Mouse (Mus musculus) neural tube, embryonic 11.5 days (tissue): ENCODE data around the gene Mocs2. TPM values are rescaled to one million over a fixed set of nuclear protein-coding genes. Genes with fewer than 3 reads are reported as not detected.

Experiments
- ATAC-seq: fragments of 200-750 bp; cut with Nextera tagmentation; 2 replicates; pipeline ENCODE4 v1.8.0; 2017; ENCODE audit warnings: moderate number of reproducible peaks, mild to moderate bottlenecking, moderate TSS enrichment, moderate library complexity; ENCODE audit not compliant: insufficient read depth, low FRiP score, low TSS enrichment
- DNase-seq: peaks from one replicate; pipeline ENCODE4 v3.0.0-alpha.2; 2015; ENCODE audit warnings: low spot score
- H3K27ac ChIP-seq: fragments of 300-500 bp; sonication (generic); 2 replicates; pipeline ENCODE4 v1.5.1; 2014; ENCODE audit warnings: low read depth, mild to moderate bottlenecking, low read length
- H3K27me3 ChIP-seq: fragments of 300-500 bp; sonication (generic); 2 replicates; pipeline ENCODE4 v1.6.1; 2014; ENCODE audit warnings: mild to moderate bottlenecking, low read length, mixed read lengths; ENCODE audit not compliant: control insufficient read depth, insufficient read depth
- H3K36me3 ChIP-seq: fragments of 300-500 bp; sonication (generic); 2 replicates; pipeline ENCODE4 v1.6.1; 2014; ENCODE audit warnings: mild to moderate bottlenecking, low read length, moderate library complexity, mixed read lengths; ENCODE audit not compliant: control insufficient read depth, insufficient read depth
- H3K4me1 ChIP-seq: fragments of 300-500 bp; sonication (generic); 2 replicates; pipeline ENCODE4 v1.6.1; 2014; ENCODE audit warnings: low read length, mixed read lengths; ENCODE audit not compliant: control insufficient read depth, insufficient read depth
- H3K4me2 ChIP-seq: fragments of 300-500 bp; sonication (generic); 2 replicates; pipeline ENCODE4 v1.6.1; 2014; ENCODE audit warnings: low read depth, mild to moderate bottlenecking, moderate library complexity
- H3K4me3 ChIP-seq: fragments of 300-500 bp; sonication (generic); 2 replicates; pipeline ENCODE4 v1.5.1; 2014; ENCODE audit warnings: low read depth, low read length
- H3K9ac ChIP-seq: fragments of 300-500 bp; sonication (generic); 2 replicates; pipeline ENCODE4 v1.6.1; 2014; ENCODE audit warnings: mild to moderate bottlenecking, low read length
- H3K9me3 ChIP-seq: fragments of 300-500 bp; sonication (generic); 2 replicates; pipeline ENCODE4 v1.6.1; 2016; ENCODE audit warnings: low read length; ENCODE audit not compliant: control insufficient read depth
- WGBS: fragments of 180-500 bp; shearing (Covaris S2); extraction: QIAGEN DNeasy Blood & Tissue Kit; methylation state at CpG from one replicate; pipeline ENCODE4 v1.1.7; 2014; 5-methylcytosine and 5-hydroxymethylcytosine counted together
- polyA plus RNA-seq: library from polyadenylated mRNA; unstranded; fragments of >200 nt; fragmentation: Nextera tagmentation; extraction: Ambion mirVana; gene quantifications from 2 replicates; pipeline ENCODE4 v1.2.1, GENCODE M21; 2014

Gene Mocs2
- polyA plus RNA-seq, 1 experiment from 2014 or later = 85.6 TPM

- ATAC-seq = no peak
- Histone ChIP-seq H3K9ac (no peak overlapping the region), H3K4me2 (no peak overlapping the region), H3K27me3 (no peaks in the 10 kb centered on the region), H3K4me1 (no peaks in the 10 kb centered on the region), H3K36me3 (no peaks in the 10 kb centered on the region), H3K9me3 (no peaks in the 10 kb centered on the region), H3K4me3 (no peak overlapping the region), H3K27ac (no peak overlapping the region)
- no peak for DNase-seq
- WGBS = 67% methylated on average over 1 of the region's 1 CpGs
Measured at GRCm38 (mm10) chr13:114843318-114843717, 25.3 kb downstream of the Mocs2 start.

GRCm38 (mm10) chr13:114845804-114846203 lies 27.8 kb downstream of the Mocs2 start:
- no peak overlapping the region for H3K27ac ChIP-seq
- ATAC-seq (no peak), DNase-seq (no peak)
- 87% methylated on average over 6 of the region's 6 CpGs for WGBS
- H3K4me3 ChIP-seq = no peak overlapping the region
- H3K36me3 ChIP-seq = no peaks in the 10 kb centered on the region
- no peaks in the 10 kb centered on the region for H3K27me3 ChIP-seq
- no peak overlapping the region for H3K4me2 ChIP-seq
- no peaks in the 10 kb centered on the region for H3K9me3 ChIP-seq
- H3K4me1 ChIP-seq = no peaks in the 10 kb centered on the region
- no peak overlapping the region for H3K9ac ChIP-seq

- Histone ChIP-seq H3K4me2 (no peak overlapping the region), H3K9ac (no peak overlapping the region), H3K36me3 (no peaks in the 10 kb centered on the region), H3K9me3 (no peaks in the 10 kb centered on the region), H3K4me1 (no peaks in the 10 kb centered on the region), H3K27me3 (no peaks in the 10 kb centered on the region), H3K27ac (no peak overlapping the region), H3K4me3 (no peak overlapping the region)
- no peak for DNase-seq
- ATAC-seq = no peak
- 76% methylated on average over 3 of the region's 3 CpGs for whole genome bisulfite sequencing
Measured at GRCm38 (mm10) chr13:114848945-114849344, 30.9 kb downstream of the Mocs2 start.

GRCm38 (mm10) chr13:114852264-114853111 lies 34.5 kb downstream of the Mocs2 start:
- Histone ChIP-seq H3K4me2 (no peak overlapping the region), H3K27ac (no peak overlapping the region), H3K4me3 (no peak overlapping the region), H3K27me3 (no peaks in the 10 kb centered on the region), H3K4me1 (no peaks in the 10 kb centered on the region), H3K36me3 (no peaks in the 10 kb centered on the region), H3K9ac (no peak overlapping the region), H3K9me3 (no peaks in the 10 kb centered on the region)
- DNase-seq (no peak), ATAC-seq (no peak)
- WGBS = 54% methylated on average over 6 of the region's 6 CpGs

- Histone ChIP-seq H3K27me3 (no peaks in the 10 kb centered on the region), H3K4me3 (no peak overlapping the region), H3K4me1 (no peaks in the 10 kb centered on the region), H3K27ac (no peak overlapping the region), H3K4me2 (no peak overlapping the region), H3K9me3 (no peaks in the 10 kb centered on the region), H3K9ac (no peak overlapping the region), H3K36me3 (no peaks in the 10 kb centered on the region)
- ATAC-seq (no peak), DNase-seq (no peak)
- WGBS = 83% methylated on average over 2 of the region's 2 CpGs
Measured at GRCm38 (mm10) chr13:114853152-114853551, 35.1 kb downstream of the Mocs2 start.

- Histone ChIP-seq H3K4me3 (no peak overlapping the region), H3K27me3 (no peaks in the 10 kb centered on the region), H3K4me1 (no peaks in the 10 kb centered on the region), H3K4me2 (no peak overlapping the region), H3K27ac (no peak overlapping the region), H3K9ac (no peak overlapping the region), H3K36me3 (no peaks in the 10 kb centered on the region), H3K9me3 (no peaks in the 10 kb centered on the region)
- DNase-seq (no peak), ATAC-seq (no peak)
- 89% methylated on average over 6 of the region's 6 CpGs for WGBS
Measured at GRCm38 (mm10) chr13:114854023-114854422, 36.0 kb downstream of the Mocs2 start.

- Histone ChIP-seq H3K9ac (no peak overlapping the region), H3K4me1 (no peaks in the 10 kb centered on the region), H3K27me3 (no peaks in the 10 kb centered on the region), H3K4me2 (no peak overlapping the region), H3K36me3 (no peaks in the 10 kb centered on the region), H3K9me3 (no peaks in the 10 kb centered on the region), H3K4me3 (no peak overlapping the region), H3K27ac (no peak overlapping the region)
- ATAC-seq = 0 out of 2 replicates have a peak, but pooled peaks have one; percentile 13
- 95% methylated on average over 3 of the region's 3 CpGs for WGBS
- no peak for DNase-seq
Measured at GRCm38 (mm10) chr13:114854428-114854827, 36.4 kb downstream of the Mocs2 start.

- Histone ChIP-seq H3K27me3 (no peaks in the 10 kb centered on the region), H3K4me1 (no peaks in the 10 kb centered on the region), H3K9me3 (no peaks in the 10 kb centered on the region), H3K4me2 (no peak overlapping the region), H3K36me3 (no peaks in the 10 kb centered on the region), H3K9ac (peak overlapping the region; percentile 33), H3K27ac (no peak overlapping the region), H3K4me3 (no peak overlapping the region)
- ATAC-seq = no peak
- WGBS = 30% methylated on average over 15 of the region's 15 CpGs
- DNase-seq = peak; percentile 36
Measured at GRCm38 (mm10) chr13:114855573-114856268, 37.7 kb downstream of the Mocs2 start.

GRCm38 (mm10) chr13:114856269-114856627 lies 38.2 kb downstream of the Mocs2 start:
- WGBS = 54% methylated on average over 7 of the region's 7 CpGs

More at GRCm38 (mm10) chr13:114856269-114856627, 38.2 kb downstream of the Mocs2 start:
- no peaks in the 10 kb centered on the region for H3K36me3 ChIP-seq
- H3K27me3 ChIP-seq = no peaks in the 10 kb centered on the region
- H3K4me3 ChIP-seq = no peak overlapping the region
- H3K9ac ChIP-seq = no peak overlapping the region
- H3K27ac ChIP-seq = no peak overlapping the region
- H3K4me2 ChIP-seq = no peak overlapping the region
- no peak for DNase-seq
- no peaks in the 10 kb centered on the region for H3K4me1 ChIP-seq
- ATAC-seq = no peak
- no peaks in the 10 kb centered on the region for H3K9me3 ChIP-seq
